Mouse (Mus musculus): ENCODE data around the gene Rps6ka1. TPM values are rescaled to one million over a fixed set of nuclear protein-coding genes. Genes with fewer than 3 reads are reported as not detected.
A peak's percentile ranks its signal among the peaks of the same experiment; 100 is the strongest.
"Not testable (repeated sequence)": the region's sequence is repeated elsewhere in the genome, so short reads cannot be mapped to it uniquely, and the experiment has no call there.

Rps6ka1 gene
- polyA plus RNA-seq, 1 experiment from 2014 or later, result 53.3 TPM

- H3K4me3 ChIP-seq, result no peak overlapping the region
- H3K27ac ChIP-seq, result 0 out of 2 replicates have a peak overlapping the region, but pooled peaks have one; percentile 47
- H3K9me3 ChIP-seq (replicated peaks), result no peaks in the 10 kb centered on the region
- H3K36me3 ChIP-seq, result peaks cover 46% of the 10 kb centered on the region
- 86% methylated on average over 7 of the region's 7 CpGs for WGBS
- DNase-seq (ENCODE audit: low spot score), result no peak
- no peaks in the 10 kb centered on the region for H3K27me3 ChIP-seq (ENCODE audit: low read depth, poor library complexity, severe bottlenecking)
- H3K4me1 ChIP-seq, result peaks cover 15% of the 10 kb centered on the region; the same call in 1 of the 2 replicates
These were observed 15.3 kb downstream of the Rps6ka1 start for GRCm38 (mm10) chr4:133872222-133872811.

DNA sequence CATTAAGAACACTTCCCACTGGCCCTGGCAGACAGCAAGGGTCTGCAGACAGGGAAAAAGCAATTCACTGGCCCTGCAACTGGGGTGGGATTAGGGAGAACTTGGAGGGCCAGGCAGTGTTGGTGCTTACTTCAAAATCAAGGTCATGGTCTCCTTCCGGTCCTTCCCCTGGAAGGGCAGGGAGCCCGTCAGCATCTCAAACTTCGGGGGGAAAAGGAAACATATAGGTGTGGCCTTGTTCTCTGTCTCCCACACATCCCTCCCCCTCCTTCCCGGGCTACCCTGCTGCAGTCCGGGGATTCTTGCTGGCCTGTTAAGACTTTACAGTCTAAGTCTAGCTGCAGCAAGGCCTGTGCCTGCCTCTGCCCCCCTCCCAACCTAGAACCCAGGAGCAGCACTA is 22.4 kb downstream of the Rps6ka1 start:
- H3K27me3 ChIP-seq (ENCODE audit: low read depth, poor library complexity, severe bottlenecking), result no peaks in the 10 kb centered on the region
- no peaks in the 10 kb centered on the region for H3K9me3 ChIP-seq (replicated peaks)
- WGBS, result 85% methylated on average over 5 of the region's 5 CpGs
- 0 out of 2 replicates have a peak, but pooled peaks cover 4% of the 10 kb centered on the region for H3K4me1 ChIP-seq
- H3K27ac ChIP-seq, result 0 out of 2 replicates have a peak overlapping the region, but pooled peaks have one; percentile 33
- no peak overlapping the region for H3K4me3 ChIP-seq
- H3K36me3 ChIP-seq, result peaks cover 84% of the 10 kb centered on the region
- no peak for DNase-seq (ENCODE audit: low spot score)

DNA sequence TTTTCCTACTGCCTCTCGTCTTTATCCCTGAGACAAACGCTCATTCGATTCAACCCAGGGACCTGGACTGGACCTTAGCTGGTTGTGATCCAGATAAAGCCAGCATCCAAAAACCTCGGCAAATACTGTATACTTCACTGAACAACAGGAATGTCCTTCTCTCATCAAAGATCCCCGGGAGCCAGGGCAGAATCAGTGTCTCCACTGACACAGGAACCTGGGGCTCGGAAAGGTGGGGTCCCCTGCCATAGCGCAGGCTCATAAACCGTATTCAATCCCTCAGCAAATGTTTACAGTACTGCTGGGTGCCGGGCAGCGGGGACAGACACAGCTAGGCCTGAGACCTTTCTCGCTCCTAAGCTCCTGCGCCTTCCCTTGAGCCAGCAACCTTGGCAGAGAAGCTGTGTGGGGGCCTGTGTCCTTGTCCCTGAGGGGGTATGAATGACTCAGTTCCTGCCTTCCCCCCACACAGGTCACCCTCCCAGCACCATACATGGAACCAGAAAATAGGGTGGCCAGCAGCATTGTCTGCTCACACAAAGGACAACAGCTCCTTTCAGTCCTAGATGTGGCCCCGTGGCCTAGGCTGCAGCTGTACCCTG is 23.1 kb downstream of the Rps6ka1 start:
- no peaks in the 10 kb centered on the region for H3K27me3 ChIP-seq (ENCODE audit: low read depth, poor library complexity, severe bottlenecking)
- H3K4me1 ChIP-seq, result 0 out of 2 replicates have a peak, but pooled peaks cover 4% of the 10 kb centered on the region
- 0 out of 2 replicates have a peak overlapping the region, but pooled peaks have one; percentile 33 for H3K27ac ChIP-seq
- H3K9me3 ChIP-seq (replicated peaks), result no peaks in the 10 kb centered on the region
- DNase-seq (ENCODE audit: low spot score), result no peak
- peaks cover 84% of the 10 kb centered on the region for H3K36me3 ChIP-seq
- 84% methylated on average over 13 of the region's 13 CpGs for WGBS
- H3K4me3 ChIP-seq, result no peak overlapping the region

- no peaks in the 10 kb centered on the region for H3K9me3 ChIP-seq (replicated peaks)
- 83% methylated on average over 12 of the region's 12 CpGs for WGBS
- no peaks in the 10 kb centered on the region for H3K27me3 ChIP-seq (ENCODE audit: low read depth, poor library complexity, severe bottlenecking)
- H3K27ac ChIP-seq, result no peak overlapping the region
- 0 out of 2 replicates have a peak, but pooled peaks cover 4% of the 10 kb centered on the region for H3K4me1 ChIP-seq
- no peak overlapping the region for H3K4me3 ChIP-seq
- peaks cover 84% of the 10 kb centered on the region for H3K36me3 ChIP-seq
- no peak for DNase-seq (ENCODE audit: low spot score)
These were observed 23.7 kb downstream of the Rps6ka1 start for GRCm38 (mm10) chr4:133863795-133864379.

DNA sequence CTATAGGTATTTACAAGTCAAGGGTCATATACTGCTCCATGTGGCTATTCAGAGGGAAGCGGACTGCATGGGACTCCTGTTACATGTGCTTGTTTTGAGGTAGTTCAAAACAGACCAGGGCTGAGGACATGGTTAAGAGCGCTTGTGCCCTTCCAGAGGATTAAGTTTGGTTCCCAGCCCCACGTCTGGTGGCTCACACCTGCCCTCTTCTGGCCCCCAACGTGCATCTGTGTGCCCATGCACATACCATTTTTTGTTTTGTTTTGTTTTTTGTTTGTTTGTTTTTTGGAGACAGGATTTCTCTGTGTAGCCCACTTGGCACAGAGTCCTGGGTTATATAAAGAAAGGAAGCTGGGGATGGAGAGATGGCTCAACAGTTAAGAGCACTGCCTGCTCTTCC is 30.1 kb downstream of the Rps6ka1 start:
- peaks cover 56% of the 10 kb centered on the region for H3K36me3 ChIP-seq
- 79% methylated on average over 4 of the region's 4 CpGs for WGBS
- no peak overlapping the region for H3K27ac ChIP-seq
- H3K4me1 ChIP-seq, result 0 out of 2 replicates have a peak, but pooled peaks cover 4% of the 10 kb centered on the region
- H3K9me3 ChIP-seq (replicated peaks), result no peaks in the 10 kb centered on the region
- H3K4me3 ChIP-seq, result no peak overlapping the region
- H3K27me3 ChIP-seq (ENCODE audit: low read depth, poor library complexity, severe bottlenecking), result no peaks in the 10 kb centered on the region
- DNase-seq (ENCODE audit: low spot score), result no peak

DNA sequence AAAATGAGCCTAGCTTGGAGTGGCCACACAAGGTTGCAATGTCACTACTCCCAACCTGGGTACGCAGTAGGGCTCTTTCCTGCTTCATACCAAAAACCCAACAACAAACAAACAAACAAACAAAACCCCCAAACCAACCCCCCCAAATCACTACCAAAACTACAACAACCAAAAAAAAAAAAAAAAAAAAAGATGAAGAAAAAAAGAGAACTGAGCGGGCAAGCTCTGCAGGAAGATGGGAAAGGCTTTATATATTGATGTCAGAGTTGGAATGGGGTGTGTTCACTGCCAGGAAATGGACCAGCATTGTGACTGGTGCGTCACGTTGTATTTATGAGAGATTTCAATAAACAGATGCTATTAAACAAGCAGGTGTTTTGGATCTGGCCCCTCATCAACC is 33.0 kb downstream of the Rps6ka1 start:
- no peak for DNase-seq (ENCODE audit: low spot score)
- Histone ChIP-seq H3K36me3 (peaks cover 47% of the 10 kb centered on the region), H3K27me3 (ENCODE audit: low read depth, poor library complexity, severe bottlenecking) (no peaks in the 10 kb centered on the region), H3K4me3 (no peak overlapping the region), H3K4me1 (0 out of 2 replicates have a peak, but pooled peaks cover 4% of the 10 kb centered on the region), H3K27ac (no peak overlapping the region), H3K9me3 (replicated peaks) (no peaks in the 10 kb centered on the region)
- WGBS, result 94% methylated on average over 4 of the region's 4 CpGs

GRCm38 (mm10) chr4:133853630-133854029 is 34.0 kb downstream of the Rps6ka1 start:
- WGBS, result 73% methylated on average over 10 of the region's 10 CpGs
- Histone ChIP-seq H3K9me3 (replicated peaks) (no peaks in the 10 kb centered on the region), H3K27me3 (ENCODE audit: low read depth, poor library complexity, severe bottlenecking) (no peaks in the 10 kb centered on the region), H3K36me3 (peaks cover 42% of the 10 kb centered on the region), H3K27ac (no peak overlapping the region), H3K4me3 (no peak overlapping the region), H3K4me1 (0 out of 2 replicates have a peak, but pooled peaks cover 4% of the 10 kb centered on the region)
- no peak for DNase-seq (ENCODE audit: low spot score)

DNA sequence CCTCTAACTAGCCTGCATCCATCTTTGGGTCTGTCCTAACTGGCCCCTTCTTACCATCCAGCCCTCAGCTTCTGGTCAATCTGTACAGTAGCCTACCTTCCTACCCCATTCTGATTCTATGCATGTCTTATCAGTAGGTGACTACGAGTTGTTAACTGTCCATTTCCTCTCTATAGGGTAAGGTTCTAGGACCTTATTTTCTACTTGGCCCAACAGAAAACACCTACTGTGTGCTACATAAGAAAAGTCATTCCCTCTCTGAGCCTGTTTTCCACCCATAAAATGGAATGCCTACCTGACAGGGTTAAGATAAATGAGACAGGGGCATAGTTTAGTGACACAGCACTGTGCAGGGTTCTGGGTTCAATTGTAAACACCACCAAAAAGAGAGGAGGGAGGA is 41.0 kb downstream of the Rps6ka1 start:
- H3K27me3 ChIP-seq (ENCODE audit: low read depth, poor library complexity, severe bottlenecking), result no peaks in the 10 kb centered on the region
- H3K4me1 ChIP-seq, result no peaks in the 10 kb centered on the region
- H3K4me3 ChIP-seq, result no peak overlapping the region
- peaks cover 48% of the 10 kb centered on the region for H3K36me3 ChIP-seq
- DNase-seq (ENCODE audit: low spot score), result no peak
- WGBS, result 93% methylated on average over 1 of the region's 1 CpGs
- no peak overlapping the region for H3K27ac ChIP-seq
- H3K9me3 ChIP-seq (replicated peaks), result no peaks in the 10 kb centered on the region

GRCm38 (mm10) chr4:133845060-133845459 is 42.5 kb downstream of the Rps6ka1 start:
- WGBS, result 90% methylated on average over 9 of the region's 9 CpGs
- Histone ChIP-seq H3K4me1 (peaks cover 8% of the 10 kb centered on the region; the same call in 1 of the 2 replicates), H3K27me3 (ENCODE audit: low read depth, poor library complexity, severe bottlenecking) (no peaks in the 10 kb centered on the region), H3K27ac (no peak overlapping the region), H3K36me3 (peaks cover 34% of the 10 kb centered on the region), H3K4me3 (no peak overlapping the region), H3K9me3 (replicated peaks) (no peaks in the 10 kb centered on the region)
- no peak for DNase-seq (ENCODE audit: low spot score)

DNA sequence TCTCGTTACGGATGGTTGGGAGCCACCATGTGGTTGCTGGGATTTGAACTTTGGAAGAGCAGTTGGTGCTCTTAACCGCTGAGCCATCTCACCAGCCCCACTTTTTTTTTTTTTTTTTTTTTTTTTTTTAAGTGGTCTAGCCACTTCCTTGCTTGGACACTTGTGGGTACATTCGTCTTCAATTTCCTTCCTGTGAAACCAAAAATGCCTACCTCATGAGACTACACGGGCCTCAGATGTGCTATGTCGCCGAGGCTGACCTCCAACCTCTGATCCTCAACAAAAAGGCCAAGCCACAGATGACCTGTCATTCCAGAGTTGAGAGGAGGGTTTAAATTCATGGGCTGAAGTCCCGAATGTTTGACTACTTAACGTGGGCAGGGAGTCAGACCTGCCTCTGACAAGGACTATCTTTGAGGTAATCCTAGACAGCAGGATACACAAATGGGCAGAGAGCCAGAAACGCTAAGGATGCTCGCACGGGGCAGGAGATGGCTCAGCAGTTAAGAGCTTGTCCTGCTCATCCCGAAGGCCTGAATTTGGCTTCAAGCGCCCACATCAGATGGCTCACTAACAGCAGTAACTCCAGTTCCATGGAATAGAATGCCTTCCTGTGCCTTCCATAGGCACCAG is 43.3 kb downstream of the Rps6ka1 start:
- peaks cover 32% of the 10 kb centered on the region for H3K36me3 ChIP-seq
- no peak overlapping the region for H3K4me3 ChIP-seq
- 80% methylated on average over 14 of the region's 14 CpGs for WGBS
- no peak for DNase-seq (ENCODE audit: low spot score)
- H3K4me1 ChIP-seq, result peaks cover 8% of the 10 kb centered on the region; the same call in 1 of the 2 replicates
- no peaks in the 10 kb centered on the region for H3K27me3 ChIP-seq (ENCODE audit: low read depth, poor library complexity, severe bottlenecking)
- H3K27ac ChIP-seq, result no peak overlapping the region
- no peaks in the 10 kb centered on the region for H3K9me3 ChIP-seq (replicated peaks)

DNA sequence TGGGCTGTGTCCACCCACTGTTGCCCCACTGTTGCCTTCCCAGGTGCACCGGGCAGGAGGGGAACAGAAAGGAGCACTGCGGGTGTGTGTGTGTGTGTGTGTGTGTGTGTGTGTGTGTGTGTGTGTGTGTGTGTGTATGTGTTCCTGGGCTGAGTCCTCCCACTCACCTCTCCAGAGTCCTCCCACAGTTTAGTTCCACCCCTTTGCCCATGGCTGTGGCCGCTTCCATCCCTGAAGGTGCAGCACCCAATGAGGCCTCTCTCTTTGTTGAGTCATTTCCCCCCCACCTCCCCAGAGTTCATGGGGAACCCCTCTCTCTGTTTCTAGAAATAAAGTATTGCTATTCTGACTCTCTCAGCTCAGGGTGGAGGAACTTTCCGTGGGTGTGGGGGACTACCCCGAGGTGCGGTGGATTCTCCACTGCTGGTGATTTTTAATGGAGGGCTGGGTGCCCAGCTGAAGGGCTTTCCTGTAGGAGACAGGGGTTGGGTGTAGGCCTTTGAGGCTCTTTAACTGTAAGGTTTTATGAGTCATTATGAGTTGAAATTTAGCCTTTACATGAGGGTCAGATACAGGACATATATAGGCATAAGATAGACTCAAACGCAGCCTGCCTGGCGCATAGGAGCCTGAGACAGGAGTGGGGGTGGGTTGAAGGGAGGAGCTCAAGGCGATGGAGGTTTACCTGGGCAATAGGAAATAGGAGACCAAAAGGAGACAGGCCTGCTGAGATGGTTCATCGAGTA is 44.4 kb downstream of the Rps6ka1 start:
- no peak overlapping the region for H3K4me3 ChIP-seq
- 92% methylated on average over 10 of the region's 10 CpGs for WGBS
- peaks cover 8% of the 10 kb centered on the region; the same call in 1 of the 2 replicates for H3K4me1 ChIP-seq
- DNase-seq (ENCODE audit: low spot score), result no peak
- no peak overlapping the region for H3K27ac ChIP-seq
- H3K36me3 ChIP-seq, result peaks cover 22% of the 10 kb centered on the region
- no peaks in the 10 kb centered on the region for H3K9me3 ChIP-seq (replicated peaks)
- no peaks in the 10 kb centered on the region for H3K27me3 ChIP-seq (ENCODE audit: low read depth, poor library complexity, severe bottlenecking)

- H3K36me3 ChIP-seq; H3K9me3 ChIP-seq (replicated peaks); H3K4me1 ChIP-seq; H3K4me3 ChIP-seq; H3K27me3 ChIP-seq (ENCODE audit: low read depth, poor library complexity, severe bottlenecking); DNase-seq (ENCODE audit: low spot score): not testable (repeated sequence)
- H3K27ac ChIP-seq, result 0 out of 2 replicates have a peak overlapping the region, but pooled peaks have one; percentile 1
- WGBS, result 96% methylated on average over 7 of the region's 7 CpGs
These were observed 45.7 kb downstream of the Rps6ka1 start for GRCm38 (mm10) chr4:133841756-133842483.
